Mouse (Mus musculus) testis, adult 2 months (tissue): ENCODE data around the gene Khdrbs2.

Source experiments
- CTCF ChIP-seq: fragments of 200-500 bp; IDR thresholded peaks from 2 replicates; pipeline ENCODE4 v1.5.1; 2012; ENCODE audit warnings: low read depth, mild to moderate bottlenecking, inconsistent platforms, low read length, moderate library complexity; ENCODE audit not compliant: control insufficient read depth, insufficient read depth, insufficient replicate concordance
- POLR2A ChIP-seq: fragments of 200-500 bp; IDR thresholded peaks from 2 replicates; pipeline ENCODE4 v1.6.1; 2012; ENCODE audit warnings: low read depth, mild to moderate bottlenecking, inconsistent platforms, low read length, moderate library complexity; ENCODE audit not compliant: control insufficient read depth

- TF ChIP-seq POLR2A (no peak), CTCF (no peak)
Observed at GRCm38 (mm10) chr1:32430516-32430915, 258.0 kb downstream of the Khdrbs2 start.
